Comparison of ENCODE assay signal across 16 mouse cellular contexts in the genomic region with DNA sequence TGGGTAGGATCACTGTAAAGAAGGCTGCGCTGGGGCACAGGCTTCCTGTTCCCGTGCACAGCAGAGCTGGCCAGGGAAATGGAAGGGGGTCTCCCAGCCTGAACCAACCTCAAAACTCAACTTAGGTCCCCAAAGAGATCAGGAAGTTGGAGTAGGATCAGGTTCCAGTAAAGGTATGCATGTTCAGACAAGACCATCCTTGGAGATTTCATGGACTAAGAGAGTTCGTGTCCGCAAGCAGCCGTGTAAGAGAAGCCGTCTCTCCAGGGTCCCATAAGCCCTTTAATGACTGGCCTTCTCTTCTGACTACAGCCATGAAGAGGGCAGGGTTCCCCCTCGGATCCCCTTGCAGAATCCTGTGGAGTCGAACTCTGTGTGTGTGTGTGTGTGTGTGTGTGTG. TPM values are rescaled to one million over a fixed set of nuclear protein-coding genes. Genes with fewer than 3 reads are reported as not detected.
DNase-seq lines count a peak whose midpoint lies in the region; ATAC-seq lines count a peak whose summit lies in the region.
"Had no signal": no experiment of that assay in that cellular context is flagged by ENCODE, and none has a peak within 500 bp of the region (broad histone marks: within the 10 kb centered on the region; RNA-seq: fewer than 3 reads in every experiment).

No protein-coding gene starts in this region.

- H3K4me3 ChIP-seq in neural tube, embryonic 11.5 days (ENCODE audit: low read depth, low read length), result no peak overlapping the region
- no peak overlapping the region for H3K4me3 ChIP-seq in hindbrain, embryonic 11.5 days (ENCODE audit: low read depth, low read length)
- peak overlapping the region; percentile 43 for H3K4me3 ChIP-seq in midbrain, embryonic 10.5 days
- H3K4me3 ChIP-seq in neural tube, embryonic 14.5 days (ENCODE audit: low read depth, low read length), result no peak overlapping the region
- H3K4me3 ChIP-seq: left cerebral cortex, adult 2 months; lung, embryonic 15.5 days had no signal

- no peak for DNase-seq in neural tube, embryonic 11.5 days (ENCODE audit: low spot score)
- no peak for DNase-seq in neural tube, embryonic 10.5 days (ENCODE audit: extremely low spot score, low spot score)
- peak; percentile 26 for DNase-seq in hindbrain, embryonic 11.5 days (ENCODE audit: low spot score)
- DNase-seq in midbrain, embryonic 10.5 days (ENCODE audit: low spot score), result no peak
- no peak for DNase-seq in spleen, postnatal 4 days (ENCODE audit: low spot score in 2 of 2)
- DNase-seq in spleen, adult 12 weeks (ENCODE audit: low spot score), result no peak
- no peak for DNase-seq in left cerebral cortex, postnatal 4 days
- DNase-seq: cerebellum, postnatal 36 days; kidney, adult 11 months; thymus, postnatal 4 days had no signal

- H3K36me3 ChIP-seq in neural tube, embryonic 11.5 days (ENCODE audit: control insufficient read depth, insufficient read depth, low read length), result no peaks in the 10 kb centered on the region
- no peaks in the 10 kb centered on the region for H3K36me3 ChIP-seq in hindbrain, embryonic 11.5 days (ENCODE audit: control insufficient read depth, insufficient read depth, low read length)
- no peaks in the 10 kb centered on the region for H3K36me3 ChIP-seq in midbrain, embryonic 10.5 days
- no peaks in the 10 kb centered on the region for H3K36me3 ChIP-seq in neural tube, embryonic 14.5 days (ENCODE audit: control insufficient read depth, insufficient read depth, low read length)
- H3K36me3 ChIP-seq: lung, embryonic 15.5 days had no signal

- 0 out of 2 replicates have a peak, but pooled peaks have one; percentile 32 for ATAC-seq in neural tube, embryonic 11.5 days (ENCODE audit: insufficient read depth, low FRiP score, low TSS enrichment)
- ATAC-seq in hindbrain, embryonic 11.5 days (ENCODE audit: low FRiP score), result peak; percentile 23; the same call in 1 of the 2 replicates
- peak; percentile 12; the same call in 1 of the 2 replicates for ATAC-seq in neural tube, embryonic 14.5 days (ENCODE audit: low read depth)

- no peaks in the 10 kb centered on the region for H3K9me3 ChIP-seq in neural tube, embryonic 11.5 days (ENCODE audit: control insufficient read depth, low read length)
- no peaks in the 10 kb centered on the region for H3K9me3 ChIP-seq in hindbrain, embryonic 11.5 days (ENCODE audit: control insufficient read depth, low read length)
- no peaks in the 10 kb centered on the region for H3K9me3 ChIP-seq in midbrain, embryonic 10.5 days (replicated peaks)
- H3K9me3 ChIP-seq in neural tube, embryonic 14.5 days (ENCODE audit: control insufficient read depth, low read length), result no peaks in the 10 kb centered on the region
- H3K9me3 ChIP-seq: lung, embryonic 15.5 days had no signal

- H3K4me1 ChIP-seq in neural tube, embryonic 11.5 days (ENCODE audit: control insufficient read depth, insufficient read depth, low read length), result peaks cover 24% of the 10 kb centered on the region
- peaks cover 24% of the 10 kb centered on the region for H3K4me1 ChIP-seq in hindbrain, embryonic 11.5 days (replicated peaks; ENCODE audit: control insufficient read depth, insufficient read depth, low read length)
- H3K4me1 ChIP-seq in midbrain, embryonic 10.5 days, result peaks cover 76% of the 10 kb centered on the region
- peaks cover 31% of the 10 kb centered on the region for H3K4me1 ChIP-seq in neural tube, embryonic 14.5 days (ENCODE audit: control insufficient read depth, insufficient read depth, low read length)
- H3K4me1 ChIP-seq: lung, embryonic 15.5 days had no signal

- no peaks in the 10 kb centered on the region for H3K27me3 ChIP-seq in neural tube, embryonic 11.5 days (ENCODE audit: control insufficient read depth, insufficient read depth, low read length)
- no peaks in the 10 kb centered on the region for H3K27me3 ChIP-seq in hindbrain, embryonic 11.5 days (ENCODE audit: control insufficient read depth, insufficient read depth, low read length)
- H3K27me3 ChIP-seq in midbrain, embryonic 10.5 days (ENCODE audit: low read depth, poor library complexity, severe bottlenecking), result peaks cover 29% of the 10 kb centered on the region
- no peaks in the 10 kb centered on the region for H3K27me3 ChIP-seq in neural tube, embryonic 14.5 days (ENCODE audit: control insufficient read depth, insufficient read depth, low read length)

- H3K27ac ChIP-seq in neural tube, embryonic 11.5 days (ENCODE audit: low read depth, low read length), result no peak overlapping the region; the same call in 1 of the 2 replicates
- H3K27ac ChIP-seq in hindbrain, embryonic 11.5 days (ENCODE audit: low read depth, low read length), result peak overlapping the region; percentile 65
- peak overlapping the region; percentile 85 for H3K27ac ChIP-seq in midbrain, embryonic 10.5 days (replicated peaks)
- peak overlapping the region; percentile 34; the same call in 1 of the 2 replicates for H3K27ac ChIP-seq in neural tube, embryonic 14.5 days (ENCODE audit: low read depth, low read length)
- H3K27ac ChIP-seq: left cerebral cortex, adult 2 months; lung, embryonic 15.5 days had no signal

- intact Hi-C loops in left cerebral cortex, postnatal 4 days (cut with DNase I), result no loop called here

- WGBS in neural tube, embryonic 11.5 days, result 41% methylated on average over 8 of the region's 8 CpGs
- 42% methylated on average over 8 of the region's 8 CpGs for WGBS in hindbrain, embryonic 11.5 days
- WGBS in midbrain, embryonic 10.5 days, result 40% methylated on average over 8 of the region's 8 CpGs
- 23% methylated on average over 8 of the region's 8 CpGs for WGBS in neural tube, embryonic 14.5 days

- peak overlapping the region; percentile 31; the same call in 1 of the 2 replicates for H3K4me2 ChIP-seq in neural tube, embryonic 11.5 days (ENCODE audit: low read depth)
- no peak overlapping the region for H3K4me2 ChIP-seq in hindbrain, embryonic 11.5 days (replicated peaks; ENCODE audit: low read depth, low read length)
- H3K4me2 ChIP-seq in neural tube, embryonic 14.5 days (ENCODE audit: low read depth, low read length), result no peak overlapping the region; the same call in 1 of the 2 replicates
- H3K4me2 ChIP-seq: lung, embryonic 15.5 days had no signal

- no peak overlapping the region for H3K9ac ChIP-seq in neural tube, embryonic 11.5 days (ENCODE audit: low read length)
- 0 out of 2 replicates have a peak overlapping the region, but pooled peaks have one; percentile 11 for H3K9ac ChIP-seq in hindbrain, embryonic 11.5 days (ENCODE audit: low read depth, low read length)
- no peak overlapping the region for H3K9ac ChIP-seq in neural tube, embryonic 14.5 days (replicated peaks; ENCODE audit: low read depth, low read length)
- H3K9ac ChIP-seq: lung, embryonic 15.5 days had no signal

RNA-seq across cellular contexts. Expression of gene Disp3, which starts 39.0 kb away (rescaled TPM):
- 13.1 and 14.2 TPM in 2 replicates for polyA plus RNA-seq in neural tube, embryonic 11.5 days (2014; fragmentation: Nextera tagmentation; extraction: Ambion mirVana)
- polyA plus RNA-seq in hindbrain, embryonic 11.5 days (2014; fragmentation: Nextera tagmentation; extraction: Ambion mirVana), result 6.4 and 7.0 TPM in 2 replicates
- polyA plus RNA-seq in midbrain, embryonic 10.5 days (2016; fragmentation: Nextera tagmentation; extraction: Ambion mirVana), result 3.2 and 3.7 TPM in 2 replicates
- polyA plus RNA-seq in neural tube, embryonic 14.5 days (2014; fragmentation: Nextera tagmentation; extraction: Ambion mirVana), result 19.5 and 19.9 TPM in 2 replicates
- 10 to 100 TPM; 12.9 to 18.3 TPM for total RNA-seq in left cerebral cortex, postnatal 4 days (2021)
- total RNA-seq: granulocyte monocyte progenitor cell, adult 5-6 weeks; liver, adult 2 months; megakaryocyte-erythroid progenitor cell, adult 5-6 weeks had no signal
- polyA plus RNA-seq: liver, adult 2 months had no signal
